Mouse (Mus musculus) kidney, adult 2 months (tissue): ENCODE measurements at regions not wholly inside any gene's neighbourhood (a gene's known extent, or its start where the extent isn't known, plus 50 kb on each side); places are given as distances from the start of the nearest gene placed in this dataset.
A peak's percentile ranks its signal among the peaks of the same experiment; 100 is the strongest.

ENCODE experiments used
- DNase-seq: peaks from one replicate; pipeline ENCODE4 v3.0.0; 2021
- H3K27ac ChIP-seq: fragments of 200-500 bp; 2 replicates; pipeline ENCODE4 v1.5.1; 2012; ENCODE audit warnings: low read depth, low read length, control low read depth, inconsistent platforms; ENCODE audit not compliant: insufficient read depth
- H3K27me3 ChIP-seq: fragments of 200-500 bp; replicated peaks from 2 replicates; pipeline ENCODE4 v1.6.1; 2012; ENCODE audit warnings: mild to moderate bottlenecking, moderate library complexity, low read length, inconsistent platforms; ENCODE audit not compliant: control insufficient read depth, insufficient read depth
- H3K36me3 ChIP-seq: fragments of 200-500 bp; 2 replicates; pipeline ENCODE4 v1.6.1; 2012; ENCODE audit warnings: mild to moderate bottlenecking, moderate library complexity, low read length, inconsistent platforms; ENCODE audit not compliant: control insufficient read depth, insufficient read depth
- H3K4me1 ChIP-seq: fragments of 200-500 bp; 2 replicates; pipeline ENCODE4 v1.6.1; 2011; ENCODE audit warnings: low read length; ENCODE audit not compliant: control insufficient read depth, insufficient read depth
- H3K4me3 ChIP-seq: fragments of 200-500 bp; 2 replicates; pipeline ENCODE4 v1.5.1; 2011; ENCODE audit warnings: mild to moderate bottlenecking, low read depth, low read length, control low read depth; ENCODE audit not compliant: insufficient read depth
- CTCF ChIP-seq: fragments of 200-500 bp; conservative IDR thresholded peaks from 2 replicates; pipeline ENCODE4 v1.5.1; 2011; ENCODE audit warnings: low read depth, mild to moderate bottlenecking, control low read depth, low read length, moderate library complexity, mixed read lengths; ENCODE audit not compliant: insufficient read depth, insufficient read length
- POLR2A ChIP-seq: fragments of 200-500 bp; IDR thresholded peaks from one replicate; pipeline ENCODE4 v1.6.1; 2011; ENCODE audit warnings: low read depth, low read length, control low read depth
- WGBS: fragments of 180-500 bp; shearing (Covaris S2); methylation state at CpG from one replicate; pipeline ENCODE4 v1.1.7; 2018; 5-methylcytosine and 5-hydroxymethylcytosine counted together

DNA sequence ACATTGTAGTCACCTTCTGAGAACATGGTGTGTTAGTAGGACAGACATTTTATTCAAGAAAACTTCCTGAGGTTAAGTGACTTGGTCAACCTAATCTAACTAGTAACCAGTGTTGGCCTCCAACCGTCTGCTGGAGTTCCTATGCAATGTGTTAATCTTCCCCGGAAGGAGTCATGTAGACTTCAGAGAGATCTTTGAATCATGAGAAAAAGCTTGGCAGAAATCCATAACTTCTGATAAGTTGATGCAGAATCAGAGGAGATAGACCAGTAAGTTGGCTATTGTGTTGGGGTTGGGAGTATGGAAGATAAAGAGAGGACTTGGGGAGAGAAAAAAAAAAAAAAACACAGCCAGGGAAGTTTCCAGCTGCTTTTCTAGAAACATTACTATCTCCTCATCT, 1424.9 kb upstream of the A1bg start:
- H3K4me1 ChIP-seq: no peaks in the 10 kb centered on the region
- DNase-seq: no peak
- 65% methylated on average over 2 of the region's 2 CpGs for WGBS
- no peaks in the 10 kb centered on the region for H3K27me3 ChIP-seq
- TF ChIP-seq CTCF (no peak), POLR2A (no peak)
- H3K4me3 ChIP-seq: no peak overlapping the region
- H3K27ac ChIP-seq: no peak overlapping the region
- H3K36me3 ChIP-seq: no peaks in the 10 kb centered on the region

DNA sequence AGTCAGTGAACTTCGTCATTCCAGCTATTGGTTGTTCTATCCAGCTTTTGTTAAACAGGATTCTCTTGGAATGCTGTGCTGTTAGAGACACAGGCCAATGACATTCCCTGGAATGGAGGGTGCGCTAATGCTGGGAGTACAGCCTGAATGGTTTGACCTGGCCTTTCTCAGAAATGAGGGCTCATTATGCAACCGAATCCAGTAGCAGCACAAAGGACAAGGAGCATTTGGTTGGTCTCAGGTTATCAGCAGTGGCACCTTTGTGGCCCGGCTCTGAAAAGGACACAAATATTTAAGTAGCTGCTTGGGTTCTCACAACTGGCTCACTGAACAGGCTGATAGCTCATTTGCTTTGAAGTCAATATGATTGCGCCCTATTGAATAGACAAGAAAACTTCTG, 1423.1 kb upstream of the A1bg start:
- DNase-seq: peak; percentile 80
- no peak overlapping the region for H3K4me3 ChIP-seq

DNA sequence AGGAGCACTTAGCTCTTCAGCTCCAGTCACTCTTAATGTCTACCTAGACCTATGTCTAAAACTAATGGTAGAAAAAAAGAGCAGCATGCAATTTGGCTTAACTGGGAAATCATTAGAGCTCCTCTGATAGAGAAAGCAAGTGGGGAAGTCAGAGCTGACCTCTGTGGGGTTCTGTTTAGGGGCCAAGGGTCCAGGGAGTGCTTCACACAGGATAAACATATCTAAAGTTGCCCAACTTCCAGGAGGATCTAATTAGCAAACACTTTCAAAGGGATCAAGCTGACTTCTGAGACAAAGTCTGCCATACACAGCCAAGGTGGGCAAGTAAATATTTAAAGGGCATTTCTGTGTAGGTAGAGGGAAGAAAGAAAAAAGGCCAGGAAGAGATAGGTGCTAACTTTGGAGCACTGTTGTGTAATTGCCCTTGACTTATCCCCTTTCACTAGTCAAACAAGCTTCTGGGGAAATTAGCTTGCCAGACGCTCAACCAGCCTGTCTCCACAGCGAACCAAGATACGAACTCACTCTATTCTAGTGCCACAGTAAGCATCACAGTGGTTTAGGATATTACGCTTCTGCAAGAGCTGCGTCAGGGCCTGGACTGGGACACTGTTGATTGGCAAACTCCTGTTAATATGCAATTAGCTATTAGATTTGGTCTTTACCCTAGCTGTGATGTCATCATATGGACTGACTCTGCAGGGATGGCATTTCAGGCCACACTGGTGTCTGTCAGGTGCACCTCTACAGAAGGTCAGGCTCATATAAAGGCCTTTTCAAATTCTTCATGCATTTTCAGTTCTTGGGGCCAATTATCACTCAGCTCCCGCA, 1413.9 kb upstream of the A1bg start:
- Histone ChIP-seq H3K4me1 (peaks cover 6% of the 10 kb centered on the region; the same call in 1 of the 2 replicates), H3K27ac (no peak overlapping the region), H3K36me3 (no peaks in the 10 kb centered on the region), H3K4me3 (no peak overlapping the region), H3K27me3 (no peaks in the 10 kb centered on the region)
- TF ChIP-seq POLR2A: no peak
- TF ChIP-seq CTCF: no peak
- WGBS: 90% methylated on average over 6 of the region's 6 CpGs
- DNase-seq: no peak

More for the DNA sequence above, 1423.1 kb upstream of the A1bg start:
- 74% methylated on average over 5 of the region's 5 CpGs for WGBS
- H3K36me3 ChIP-seq: no peaks in the 10 kb centered on the region
- TF ChIP-seq POLR2A (no peak), CTCF (no peak)
- H3K4me1 ChIP-seq: no peaks in the 10 kb centered on the region
- H3K27ac ChIP-seq: no peak overlapping the region
- H3K27me3 ChIP-seq: no peaks in the 10 kb centered on the region

DNA sequence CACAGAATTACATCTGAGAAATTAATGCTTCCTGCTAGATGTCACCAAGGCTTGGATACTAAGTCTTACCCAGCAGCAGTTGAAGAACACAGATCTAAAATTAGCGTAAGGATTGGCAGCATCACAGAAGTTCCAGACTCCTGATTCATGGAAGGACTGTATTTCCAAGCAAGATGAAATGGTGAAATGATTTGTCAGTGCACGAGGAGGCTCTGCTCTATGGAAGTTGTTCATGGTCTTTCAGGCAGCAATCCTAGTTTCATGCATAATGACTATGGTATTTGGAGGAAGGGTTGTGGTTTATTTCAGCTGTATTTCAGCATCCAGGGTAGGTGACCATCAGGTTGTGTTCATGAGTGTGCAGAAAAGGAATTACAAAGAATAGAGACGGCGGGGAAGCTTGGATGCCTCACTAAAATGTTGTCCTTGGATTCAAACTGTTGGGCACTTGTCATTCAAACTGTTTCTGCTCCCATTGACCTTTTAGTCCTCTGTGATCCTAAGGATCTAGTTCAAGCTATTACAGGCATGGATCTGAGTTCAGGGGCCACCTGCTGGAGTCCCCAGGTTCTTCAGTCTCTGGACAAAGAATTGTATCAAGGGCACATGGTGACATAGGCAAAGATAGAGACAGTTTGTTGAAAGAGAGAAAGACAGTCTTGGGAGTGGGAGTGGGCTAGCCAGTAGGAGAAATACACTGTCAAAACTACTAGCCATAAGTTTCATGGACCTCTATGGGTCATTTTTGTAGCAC, 1411.6 kb upstream of the A1bg start:
- Histone ChIP-seq H3K4me1 (peaks cover 11% of the 10 kb centered on the region; the same call in 1 of the 2 replicates), H3K27me3 (no peaks in the 10 kb centered on the region), H3K36me3 (no peaks in the 10 kb centered on the region), H3K4me3 (no peak overlapping the region), H3K27ac (no peak overlapping the region)
- no peak for TF ChIP-seq POLR2A
- TF ChIP-seq CTCF: no peak
- no peak for DNase-seq
- 86% methylated on average over 4 of the region's 4 CpGs for WGBS

DNA sequence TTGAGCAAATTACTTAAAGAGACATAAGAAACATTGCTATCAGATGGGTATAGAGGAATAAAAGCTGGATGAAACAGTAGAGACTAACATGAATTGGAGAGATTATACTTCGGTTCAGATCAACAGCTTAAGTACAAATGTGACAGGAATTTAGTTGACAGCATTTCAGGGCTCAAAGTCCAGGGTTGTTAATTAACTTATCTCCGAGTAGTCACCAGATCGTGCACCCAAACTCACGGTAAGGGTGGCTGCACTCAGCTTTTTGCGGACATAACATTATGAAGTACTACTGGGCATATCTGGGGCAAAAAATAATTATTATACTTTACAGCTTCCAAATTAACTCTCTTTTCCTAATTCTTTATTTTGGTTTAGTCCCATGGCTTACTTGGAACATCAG, 1409.3 kb upstream of the A1bg start:
- Histone ChIP-seq H3K27me3 (no peaks in the 10 kb centered on the region), H3K27ac (peak overlapping the region; percentile 77; the same call in 1 of the 2 replicates), H3K4me1 (peaks cover 23% of the 10 kb centered on the region; the same call in 1 of the 2 replicates), H3K4me3 (no peak overlapping the region), H3K36me3 (no peaks in the 10 kb centered on the region)
- 33% methylated on average over 5 of the region's 5 CpGs for WGBS
- DNase-seq: peak; percentile 92
- TF ChIP-seq CTCF: no peak
- TF ChIP-seq POLR2A: no peak

DNA sequence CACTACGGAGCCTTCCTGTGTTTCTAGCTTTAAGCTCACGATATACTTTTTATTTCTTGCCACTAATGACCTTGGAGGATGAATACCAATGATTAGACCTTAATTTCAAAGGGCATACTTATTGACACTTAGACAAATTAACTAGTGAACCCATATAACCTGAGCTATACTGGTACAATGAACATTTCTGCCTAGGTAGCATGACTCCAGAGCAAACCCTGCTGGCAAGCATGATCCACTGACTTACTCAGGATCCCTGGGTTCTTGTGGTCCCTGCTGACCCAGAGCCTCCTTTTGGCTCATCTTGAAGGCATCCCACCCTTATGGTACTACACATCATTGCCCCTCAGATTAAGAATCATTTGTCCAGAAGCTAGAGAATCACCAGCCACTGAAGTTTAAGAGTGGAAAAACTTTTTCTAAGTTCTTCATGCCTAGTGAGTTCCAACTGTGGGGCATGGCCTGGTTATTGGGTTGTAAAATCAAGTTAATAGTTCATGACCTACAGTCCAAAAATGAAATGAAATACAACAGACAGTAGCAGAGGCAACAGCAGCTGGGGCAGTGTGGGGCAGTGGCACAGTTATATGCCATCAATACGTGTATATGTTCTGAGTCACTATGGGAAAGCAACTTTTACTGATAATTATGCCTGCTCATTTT, 1408.5 kb upstream of the A1bg start:
- H3K4me1 ChIP-seq: peaks cover 23% of the 10 kb centered on the region; the same call in 1 of the 2 replicates
- no peaks in the 10 kb centered on the region for H3K27me3 ChIP-seq
- no peak overlapping the region for H3K4me3 ChIP-seq
- 66% methylated on average over 3 of the region's 3 CpGs for WGBS
- no peaks in the 10 kb centered on the region for H3K36me3 ChIP-seq
- peak overlapping the region; percentile 77 for H3K27ac ChIP-seq
- no peak for TF ChIP-seq POLR2A
- TF ChIP-seq CTCF: peak; percentile 55
- DNase-seq: peak; percentile 64
